Mouse (Mus musculus) lung, adult 2 months (tissue): ENCODE measurements around the gene Gm49354.

Experiments used
- CTCF ChIP-seq: fragments of 200-500 bp; IDR thresholded peaks from 2 replicates; pipeline ENCODE4 v1.5.1; 2011; ENCODE audit warnings: mild to moderate bottlenecking, low read length, control low read depth; ENCODE audit not compliant: insufficient read depth
- POLR2A ChIP-seq: fragments of 200-500 bp; IDR thresholded peaks from 2 replicates; pipeline ENCODE4 v1.6.1; 2011; ENCODE audit warnings: low read depth, mild to moderate bottlenecking, control low read depth, low read length, borderline replicate concordance; ENCODE audit errors: extremely low read depth

DNA sequence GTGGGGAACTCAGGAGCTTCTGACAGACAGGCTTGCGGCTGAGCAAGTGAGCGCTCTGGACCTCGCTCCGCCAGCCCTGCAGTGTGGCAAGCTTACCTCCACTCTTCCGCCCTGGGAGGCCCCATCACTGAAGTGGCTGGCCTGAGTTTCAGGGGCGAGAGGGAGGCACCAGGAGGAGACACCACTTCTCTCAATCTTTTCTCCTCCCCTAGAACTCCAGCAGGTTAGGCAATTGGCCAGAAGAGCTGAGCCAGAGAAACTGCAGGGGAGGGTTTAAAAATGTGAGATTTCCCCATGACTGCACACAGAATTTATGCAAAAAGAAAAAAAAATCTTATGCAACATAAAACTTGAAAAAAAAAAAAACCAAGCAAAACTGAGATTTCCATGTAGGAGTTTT, 19.0 kb upstream of the Gm49354 start:
- TF ChIP-seq CTCF (no peak), POLR2A (no peak)
